Mouse (Mus musculus) layer of hippocampus, postnatal 25 days (tissue): ENCODE results near the gene Elf1. TPM values are rescaled to one million over a fixed set of nuclear protein-coding genes. Genes with fewer than 3 reads are reported as not detected.

Source experiments
- DNase-seq, 2 experiments: peaks; one replicate each; pipeline ENCODE4 v3.0.0; 2022; ENCODE audit warnings: mixed read lengths in 2 of 2, low spot score in 1 of 2; ENCODE audit errors: extremely low spot score in 1 of 2
- microRNA-seq, 2 experiments: library from miRNA; unstranded; fragments of <30 nt; microRNA quantifications; one replicate each; pipeline ENCODE4 v1.2.0; 2021
- total RNA-seq, 2 experiments: library from RNA; stranded (reverse); gene quantifications; 2 replicates each; pipeline ENCODE4 v1.2.3; 2021

Elf1 gene
- total RNA-seq, 2 experiments from 2014 or later: 4.8 to 5.7 TPM

DNA sequence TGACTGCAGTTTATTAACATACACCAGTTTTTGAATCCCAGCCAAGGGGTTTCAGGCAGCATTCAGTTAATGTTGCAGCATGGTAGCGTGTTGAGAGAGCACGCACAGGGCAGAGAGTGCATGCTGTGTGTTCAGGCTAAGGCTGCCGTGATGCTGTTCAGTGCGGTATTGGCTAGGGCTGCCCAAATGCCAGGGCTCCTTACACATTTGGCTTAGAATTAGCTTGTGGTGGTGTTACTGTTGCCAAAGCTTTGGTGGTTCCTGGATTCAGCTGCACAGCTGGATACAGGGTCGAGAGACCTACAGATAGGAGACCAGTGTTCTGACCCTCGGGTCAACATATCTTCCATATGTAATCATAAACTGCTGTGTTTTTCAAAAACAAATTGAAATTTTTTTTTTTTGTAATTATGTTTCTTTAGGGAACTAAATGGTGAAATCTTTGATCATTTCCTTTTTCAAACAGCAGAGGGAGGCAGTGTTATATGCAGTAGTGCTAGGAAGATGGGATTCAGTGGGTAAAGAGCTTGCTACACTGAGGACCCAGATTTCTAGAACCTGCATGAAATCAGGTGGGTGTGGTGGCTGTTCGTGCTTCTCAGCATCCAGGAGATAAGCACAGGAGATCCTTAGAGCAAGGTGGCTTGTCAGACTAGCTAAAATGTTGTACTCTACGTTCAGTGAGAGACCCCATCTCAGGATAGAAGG is 136.3 kb downstream of the Elf1 start:
- no peak for DNase-seq

GRCm38 (mm10) chr14:79619802-79620201 is 138.8 kb downstream of the Elf1 start:
- no peak for DNase-seq

DNA sequence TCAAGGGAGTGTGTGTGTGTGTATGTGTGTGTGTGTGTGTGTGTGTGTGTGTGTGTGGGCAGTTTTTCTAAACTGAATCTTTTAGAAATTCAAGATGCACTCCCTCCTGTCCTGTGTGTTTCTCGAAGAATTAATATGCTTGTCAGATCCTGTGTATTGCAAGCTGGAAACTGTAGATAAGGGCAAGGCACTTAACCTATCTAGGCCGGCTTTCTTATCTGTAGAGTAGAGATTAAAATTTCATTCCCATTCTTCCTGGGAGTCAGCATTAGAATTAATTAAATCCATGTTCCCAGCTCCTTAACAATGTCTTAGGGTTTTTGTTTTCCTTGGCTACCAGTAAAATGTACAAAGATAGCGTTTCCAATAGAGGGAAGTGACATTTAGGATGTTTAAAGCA is 140.1 kb downstream of the Elf1 start:
- no peak for DNase-seq

Small RNAs within 50 kb of the gene (microRNA-seq; reads per million reads assigned to microRNA genes)
- 0 reads per million in 2 experiments for gene Gm27857

Other genes with a start within 250 kb of the Elf1 start
- gene Zfp957, start 233.8 kb upstream of the Elf1 start, total RNA-seq: not detected
- 10 to 100 TPM; 39.6 to 43.9 TPM for gene Rgcc, start 179.5 kb upstream of the Elf1 start, total RNA-seq
- gene Naa16, start 90.4 kb upstream of the Elf1 start, total RNA-seq: 10 to 100 TPM; 10.4 to 11.9 TPM
- 1 to 10 TPM; 6.3 to 6.4 TPM for gene Mtrf1, start 83.4 kb upstream of the Elf1 start, total RNA-seq
- gene Kbtbd7, start 54.7 kb upstream of the Elf1 start, total RNA-seq: 10 to 100 TPM; 42.2 to 45.7 TPM
- gene Kbtbd6, start 29.4 kb upstream of the Elf1 start, total RNA-seq: 1 to 10 TPM in 1 of 2 experiments, under 1 TPM in 1; 0.96 to 1.4 TPM
- 10 to 100 TPM; 46.6 to 53.0 TPM for gene Wbp4, start 326 bp downstream of the Elf1 start, total RNA-seq
- gene Sugt1, start 106.5 kb downstream of the Elf1 start, total RNA-seq: 10 to 100 TPM; 90.0 to 91.4 TPM
- 1 to 10 TPM; 2.3 to 3.1 TPM for gene Cnmd, start 181.0 kb downstream of the Elf1 start, total RNA-seq